Mouse (Mus musculus): ENCODE data around the gene Atp6v0b.

DNA sequence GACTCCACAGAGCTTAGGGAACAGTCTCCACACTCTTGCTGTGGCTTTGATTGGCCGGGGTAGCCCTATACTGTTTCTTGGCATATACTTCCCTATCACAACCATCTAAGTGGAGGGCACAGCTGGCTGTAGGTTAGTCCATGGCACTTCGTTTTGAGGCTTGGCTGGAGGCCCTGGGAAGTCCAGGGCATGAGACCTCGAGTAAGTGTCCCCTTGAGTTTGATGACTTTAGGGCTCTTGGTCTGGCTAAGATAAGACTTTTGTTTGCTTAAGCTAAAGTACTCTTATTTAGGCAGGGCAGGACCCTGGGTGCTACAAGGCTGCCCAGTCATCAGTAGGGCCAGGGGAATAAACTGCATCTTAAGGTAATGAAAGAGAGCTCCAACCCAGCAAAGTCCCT lies 11.0 kb upstream of the Atp6v0b start:
- TF ChIP-seq CTCF (IDR thresholded peaks at IDR 0.05; ENCODE audit: borderline replicate concordance, control insufficient read depth, extremely low read depth, insufficient read depth, low read length, poor library complexity) (no peak), POLR2A (IDR thresholded peaks at IDR 0.05; ENCODE audit: control insufficient read depth, extremely low read depth, insufficient read depth, low read length, poor library complexity) (no peak)
